Mouse (Mus musculus) naive thymus-derived CD4-positive, alpha-beta T cell, adult 2 months (primary cell): ENCODE data around the gene Ap1g2.

ENCODE experiments used
- DNase-seq: peaks from one replicate; pipeline ENCODE4 v3.0.0-alpha.2; 2011; ENCODE audit warnings: low read depth

Gene Ap1g2

DNA sequence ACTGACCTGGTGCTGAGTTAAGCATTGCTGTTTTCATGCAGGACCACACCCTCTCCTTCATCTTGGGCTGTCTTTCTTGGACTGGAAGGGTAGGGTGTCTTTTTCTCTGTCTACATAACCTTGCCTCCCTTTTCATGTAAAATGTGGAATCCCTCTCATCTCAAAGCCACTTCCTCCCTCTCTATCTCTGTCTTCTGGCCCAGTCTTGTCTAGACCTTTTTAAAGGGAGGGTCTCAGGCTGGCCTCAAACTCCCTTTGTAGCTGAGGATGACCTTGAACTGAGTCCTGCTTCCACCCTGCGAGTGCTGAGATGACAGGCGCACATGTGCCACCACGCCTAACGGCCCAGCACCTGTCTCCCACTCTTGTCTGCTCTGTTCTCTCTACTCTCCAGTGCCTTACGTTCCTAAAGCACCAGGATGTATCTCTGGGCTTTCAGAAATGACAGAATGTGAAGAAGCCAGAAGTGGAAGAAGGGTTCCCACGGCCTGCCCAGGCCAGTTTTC is 20.3 kb downstream of the Ap1g2 start:
- DNase-seq = peak; percentile 40

DNA sequence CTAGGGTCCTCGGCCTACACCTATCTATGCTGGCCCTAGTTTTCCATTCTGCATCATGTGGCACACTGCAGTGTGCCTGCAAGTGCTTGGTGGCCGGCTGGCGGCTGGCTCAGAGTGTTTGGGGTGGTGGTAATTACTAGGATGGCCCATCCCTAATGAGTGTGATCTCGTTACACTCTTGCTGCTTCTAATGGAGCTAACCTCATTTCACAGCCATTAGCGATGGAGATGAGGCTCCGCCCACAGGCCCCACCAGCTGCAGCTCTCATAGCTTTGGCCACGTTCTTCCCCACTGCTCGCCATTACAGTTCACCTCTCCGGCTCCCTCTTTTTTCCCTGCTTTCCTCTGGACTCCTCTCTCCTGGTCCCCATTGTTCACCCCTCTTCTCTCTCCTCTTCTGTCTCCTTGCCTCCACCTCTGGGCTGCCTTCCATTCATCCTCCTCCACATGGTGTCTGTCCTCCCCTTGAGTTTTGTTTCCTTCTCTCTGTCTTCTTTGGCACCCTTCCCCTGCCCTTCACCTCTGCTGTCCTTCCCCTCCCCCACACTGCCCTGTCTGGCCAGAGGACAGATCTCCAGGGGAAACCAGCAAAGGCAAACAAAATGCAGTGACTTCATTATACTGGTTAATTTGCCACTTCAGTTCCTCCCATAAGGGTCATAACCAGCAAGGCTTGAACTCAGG is 20.9 kb downstream of the Ap1g2 start:
- no peak for DNase-seq

DNA sequence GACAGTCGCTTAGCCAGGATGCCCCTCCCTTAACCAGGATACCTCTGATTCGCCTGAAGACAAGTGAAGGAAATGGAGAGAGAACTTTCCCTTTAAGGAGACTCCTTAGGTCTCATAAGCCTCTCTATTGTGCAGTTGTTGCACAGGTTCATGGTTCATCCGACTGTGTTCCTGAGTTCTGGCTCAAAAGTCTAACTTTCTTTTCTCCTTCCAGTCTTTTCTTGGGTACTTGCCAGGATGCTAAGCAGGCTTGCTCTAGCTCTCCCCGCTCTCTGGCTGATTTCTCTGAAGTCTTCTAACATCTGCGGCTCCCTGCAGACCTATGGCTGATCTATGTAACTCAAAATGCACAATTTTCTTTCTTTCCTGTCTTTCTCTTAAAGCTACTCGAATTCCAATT is 22.9 kb downstream of the Ap1g2 start:
- no peak for DNase-seq

DNA sequence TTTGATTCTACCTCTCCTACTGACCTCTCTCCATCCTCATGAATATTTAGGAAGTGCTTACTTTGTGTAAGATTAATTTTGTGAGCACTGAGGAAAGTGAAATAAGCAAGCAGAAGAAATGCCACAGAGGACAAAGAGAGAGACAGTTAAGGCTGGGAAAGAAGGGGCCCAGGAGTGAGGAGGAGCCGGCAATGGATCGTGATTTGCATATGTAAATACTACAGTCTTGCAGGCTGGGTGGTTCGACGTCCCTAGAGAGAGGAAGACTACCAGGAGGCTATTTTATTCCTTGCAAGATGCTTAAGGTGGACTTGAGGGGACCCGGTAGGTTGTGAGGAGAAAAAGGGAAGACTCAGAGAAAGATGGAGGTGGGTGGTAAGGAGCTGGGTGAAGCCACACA is 25.3 kb downstream of the Ap1g2 start:
- no peak for DNase-seq

DNA sequence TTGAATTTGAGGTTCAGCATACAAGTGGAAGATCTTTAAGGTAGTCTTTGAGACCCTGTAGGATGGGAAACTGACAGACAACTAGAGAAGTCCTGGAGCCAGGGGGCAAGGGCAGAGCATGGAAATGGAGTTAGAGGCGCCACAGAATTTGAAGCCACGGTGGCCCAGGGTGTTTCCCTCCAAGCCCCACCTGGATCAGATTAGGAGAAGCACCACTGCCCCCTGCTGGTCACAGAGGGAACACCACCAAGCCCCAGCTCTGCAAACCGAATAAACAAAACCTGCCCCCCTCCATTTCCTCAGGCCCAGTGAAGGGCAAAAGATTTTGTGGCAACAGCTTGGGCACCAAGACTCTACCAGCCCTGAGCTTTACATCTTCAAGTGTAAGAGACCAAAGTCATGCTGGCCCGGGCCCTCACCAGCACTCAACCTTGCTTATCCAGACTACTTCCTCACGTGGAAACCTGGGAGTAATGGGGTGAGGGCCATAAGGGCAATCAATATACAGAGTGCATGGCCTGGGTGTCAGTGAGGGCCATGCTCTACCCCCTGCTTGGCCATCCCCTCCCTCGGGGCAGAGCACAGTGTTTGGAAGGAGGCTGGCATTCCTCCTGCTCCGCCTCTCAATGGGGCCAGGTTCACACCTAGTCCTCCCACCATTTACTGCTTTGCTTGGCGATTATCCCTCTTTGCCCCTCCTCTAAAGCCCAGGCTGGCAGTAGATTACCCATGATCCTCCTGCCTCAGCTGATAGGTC is 27.0 kb downstream of the Ap1g2 start:
- DNase-seq = peak; percentile 88

DNA sequence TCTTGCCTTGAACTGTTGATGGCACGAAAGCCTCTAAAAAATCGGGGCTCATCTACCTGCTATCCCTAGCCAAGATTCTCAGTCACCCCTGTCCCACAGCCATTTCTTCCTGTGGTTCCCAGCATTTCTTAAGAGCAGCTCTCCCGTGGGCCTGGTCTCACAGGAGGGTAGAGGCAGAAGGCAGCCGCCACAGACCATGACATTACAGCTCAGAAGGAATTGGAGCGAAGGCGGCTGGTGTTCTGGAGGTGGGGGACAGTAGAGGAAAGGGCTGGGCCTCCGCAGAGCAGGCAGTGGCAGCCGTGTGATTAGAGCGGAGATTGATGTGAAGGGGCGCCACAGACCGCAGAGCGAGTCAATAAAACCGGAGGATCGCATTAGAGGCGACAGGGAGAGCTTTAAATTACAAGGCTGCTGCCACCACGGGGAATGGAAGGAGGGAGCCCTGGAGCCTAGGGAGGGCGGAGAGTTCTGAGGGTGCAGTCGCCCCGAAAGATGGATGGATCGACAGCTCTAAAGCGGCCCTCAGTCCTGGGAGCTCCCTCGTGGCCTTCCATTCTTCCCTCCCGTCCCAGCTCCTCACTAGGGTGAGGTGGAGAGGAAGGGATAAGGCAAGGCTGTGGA is 27.9 kb downstream of the Ap1g2 start:
- DNase-seq = no peak

DNA sequence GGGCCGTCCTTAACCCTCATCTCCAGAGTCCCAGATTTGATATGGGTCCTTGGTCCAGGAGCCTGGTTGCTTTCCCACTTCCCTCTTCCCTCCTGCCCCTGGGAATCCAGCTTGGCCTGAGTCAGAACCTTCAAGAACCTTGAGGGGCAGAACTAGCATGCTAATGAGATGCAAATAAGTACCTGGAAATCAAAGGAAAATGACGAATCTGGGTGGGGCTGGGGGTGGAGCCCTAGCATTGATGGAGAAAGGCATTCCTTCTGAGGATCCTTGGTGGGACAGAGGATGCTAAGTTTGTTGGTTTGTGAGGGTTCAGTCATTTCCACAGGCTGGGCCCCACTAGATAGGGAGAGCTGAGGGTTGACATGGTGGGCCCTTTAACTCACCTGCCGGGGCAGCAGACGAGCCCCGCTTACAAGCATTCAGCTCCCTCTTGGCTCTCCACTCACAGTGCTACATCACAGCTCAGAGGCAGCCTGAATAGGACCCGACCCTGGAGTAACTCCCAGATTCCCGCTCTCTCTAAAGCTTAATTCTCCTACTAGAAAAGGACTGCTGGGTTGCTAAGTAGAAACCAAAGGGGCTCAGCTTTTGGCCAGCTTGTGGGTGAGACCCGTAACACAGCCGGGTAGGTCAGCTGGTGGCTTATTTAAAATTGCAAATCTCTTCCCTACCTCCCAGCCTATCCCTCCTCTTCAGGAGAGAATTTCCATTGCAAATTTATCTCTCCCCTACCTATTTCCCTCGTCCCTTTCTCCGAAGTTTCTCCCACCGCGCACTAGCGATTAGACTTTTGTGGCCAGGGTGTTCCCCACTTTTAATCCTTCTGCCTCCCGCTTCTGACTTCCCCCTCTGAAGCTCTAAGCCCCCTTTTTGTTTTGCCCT is 28.7 kb downstream of the Ap1g2 start:
- no peak for DNase-seq

DNA sequence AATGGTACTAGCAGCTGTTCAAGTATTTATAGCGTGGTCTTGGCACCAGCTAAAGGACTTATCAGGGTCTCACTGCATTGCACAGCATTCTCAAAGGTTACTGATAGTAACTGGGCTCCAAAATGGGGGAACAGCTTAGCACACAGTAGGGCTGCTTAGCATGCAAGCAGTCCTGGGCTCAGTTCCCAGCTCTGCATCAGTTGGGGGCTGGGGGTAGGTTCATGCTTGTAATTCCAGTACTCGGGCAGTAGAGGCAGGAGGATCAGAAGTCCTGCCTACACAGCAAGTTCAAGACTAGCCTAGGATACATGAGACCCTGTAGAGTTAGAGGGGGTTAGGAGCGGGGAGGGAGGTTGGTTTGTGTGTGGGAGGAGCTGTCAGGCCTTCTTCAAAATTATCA is 29.4 kb downstream of the Ap1g2 start:
- no peak for DNase-seq

DNA sequence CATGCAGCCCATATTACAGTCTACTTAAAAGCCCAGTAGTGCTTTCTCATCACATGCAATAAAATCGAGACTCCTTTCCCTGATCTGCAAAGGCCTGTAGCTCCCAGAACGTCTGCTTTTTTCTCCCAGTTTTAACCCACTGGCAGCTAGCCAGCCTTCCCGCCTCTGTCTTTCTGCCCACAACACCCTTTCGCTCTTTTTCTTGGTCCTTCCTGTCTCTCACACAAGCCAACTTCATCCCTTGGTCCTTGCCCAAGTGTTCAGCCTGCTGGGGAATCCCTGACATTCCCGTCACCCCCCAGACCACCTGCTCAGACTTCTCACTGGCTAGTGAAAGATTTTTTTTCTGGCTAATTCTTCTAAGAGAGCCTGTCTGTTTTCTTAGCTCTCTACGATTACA is 30.2 kb downstream of the Ap1g2 start:
- DNase-seq = no peak

DNA sequence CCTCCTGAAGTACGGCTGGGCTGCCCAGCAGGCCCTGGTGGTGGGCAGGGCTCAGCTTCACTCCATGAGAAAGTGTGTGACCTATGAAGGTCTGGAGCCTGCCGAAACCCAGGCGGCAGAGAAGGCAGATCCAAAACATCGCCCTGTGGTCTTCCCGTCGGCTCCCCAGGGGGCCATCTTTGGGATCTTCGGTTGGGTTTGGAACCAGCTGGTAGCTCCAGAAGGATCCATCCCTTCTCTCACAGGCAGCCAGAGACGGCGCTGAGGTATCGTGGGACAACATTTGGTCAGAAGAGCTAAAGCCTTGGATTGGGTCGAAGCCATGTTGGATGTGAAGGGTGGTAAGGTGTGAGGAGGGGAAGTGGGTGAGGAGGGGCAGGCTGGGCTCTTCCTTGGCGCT is 32.0 kb downstream of the Ap1g2 start:
- no peak for DNase-seq

DNA sequence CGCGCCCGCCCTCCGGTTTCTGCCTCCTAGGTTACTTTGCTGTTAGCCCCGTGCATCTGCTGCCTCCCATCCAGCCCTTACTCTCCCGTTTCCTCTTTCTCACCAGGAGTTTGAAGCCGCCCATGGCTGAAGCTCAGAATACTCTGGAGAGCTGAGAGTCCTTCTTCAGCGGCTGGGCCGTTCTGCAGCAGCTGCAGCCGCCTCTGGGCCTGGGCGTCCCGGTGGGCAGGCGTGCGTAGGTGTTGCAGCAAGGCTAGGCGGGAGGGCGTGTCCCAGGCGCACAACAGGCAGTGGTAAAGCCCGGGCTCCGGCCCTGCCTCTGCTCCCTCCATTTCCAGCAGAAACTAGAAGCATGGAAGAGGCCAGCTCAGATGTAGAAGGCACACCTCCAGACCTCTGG is 34.6 kb downstream of the Ap1g2 start:
- no peak for DNase-seq

DNA sequence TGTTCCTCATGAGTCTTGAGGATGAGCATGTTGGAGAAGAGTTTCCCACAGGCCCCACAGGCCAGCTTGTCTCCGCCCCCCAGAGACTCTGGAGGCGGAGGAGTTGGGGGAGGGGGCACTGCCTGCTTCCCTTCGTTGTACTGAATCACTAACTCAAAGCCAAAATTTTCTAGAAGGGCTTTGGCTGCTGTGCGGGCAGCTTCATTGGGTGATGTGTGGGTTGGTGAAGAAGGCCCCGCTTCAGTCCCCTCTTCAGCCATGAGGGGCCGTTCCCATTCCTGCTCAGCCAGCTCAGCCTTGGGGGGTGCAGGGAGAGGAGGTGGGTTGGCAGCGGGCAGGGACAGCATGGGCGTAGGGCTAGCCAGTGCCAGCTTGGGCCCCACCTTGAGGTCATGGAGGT is 40.4 kb downstream of the Ap1g2 start:
- DNase-seq = no peak

DNA sequence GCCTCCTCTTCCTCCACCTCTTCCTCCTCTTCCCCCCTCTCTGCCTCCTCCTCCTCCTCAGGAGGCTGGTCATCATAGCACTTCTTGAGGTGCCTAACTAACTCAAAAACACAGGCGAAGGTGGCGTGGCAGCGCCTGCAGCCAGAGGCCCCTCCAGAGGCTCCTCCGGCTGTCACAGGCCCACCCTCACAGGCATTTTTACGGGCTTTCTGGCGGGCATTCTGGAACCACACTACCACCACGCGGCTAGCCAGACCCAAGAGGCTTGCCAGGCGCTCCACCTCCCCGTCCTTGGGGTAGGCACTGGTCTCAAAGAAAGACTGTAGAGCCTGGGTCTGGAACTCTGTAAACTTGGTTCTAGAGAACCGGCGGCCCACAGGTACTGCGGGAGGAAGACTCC is 41.0 kb downstream of the Ap1g2 start:
- DNase-seq = no peak

DNA sequence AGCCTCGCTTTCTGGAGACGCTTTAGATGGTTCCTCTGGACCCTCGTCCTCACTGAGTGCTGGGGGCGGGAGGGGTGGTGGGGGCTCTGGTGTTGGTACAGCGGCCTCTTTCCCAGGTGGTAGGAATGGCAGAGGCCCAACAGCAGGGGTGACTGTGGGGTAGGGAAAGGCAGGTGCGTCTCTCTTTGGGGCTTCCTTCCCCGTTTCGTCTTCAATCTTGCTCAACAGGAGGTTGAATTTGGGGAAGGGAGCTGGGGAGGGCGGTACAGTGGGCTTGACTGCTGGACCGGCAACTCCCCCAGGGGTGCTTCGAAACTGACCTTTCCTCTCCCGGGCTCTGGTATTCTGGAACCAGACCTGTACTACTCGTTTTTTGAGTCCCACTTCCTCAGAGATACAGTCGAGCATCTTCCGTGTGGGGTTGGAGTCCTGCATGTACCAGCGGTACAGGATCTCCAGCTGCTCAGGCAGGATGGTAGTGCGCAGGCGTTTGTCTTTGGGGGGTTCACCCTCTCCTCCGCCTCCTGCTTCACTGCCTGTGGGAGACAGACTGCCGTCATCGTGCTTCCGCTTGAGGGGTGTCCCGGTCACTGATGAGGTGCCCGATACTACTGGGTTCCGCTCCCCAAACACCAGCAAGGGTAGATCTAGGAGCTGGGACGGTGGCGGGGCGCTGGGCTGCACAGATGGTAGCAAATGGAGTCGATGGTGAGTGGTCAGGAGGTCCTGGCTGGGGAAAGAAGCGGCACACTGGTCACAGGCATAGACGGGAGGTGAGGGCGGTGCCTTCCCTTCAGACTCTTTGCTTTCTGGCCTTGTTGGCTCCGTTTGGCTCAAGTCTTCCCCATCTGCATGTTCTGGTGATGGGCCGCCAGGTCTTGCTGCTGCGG is 41.7 kb downstream of the Ap1g2 start:
- no peak for DNase-seq

DNA sequence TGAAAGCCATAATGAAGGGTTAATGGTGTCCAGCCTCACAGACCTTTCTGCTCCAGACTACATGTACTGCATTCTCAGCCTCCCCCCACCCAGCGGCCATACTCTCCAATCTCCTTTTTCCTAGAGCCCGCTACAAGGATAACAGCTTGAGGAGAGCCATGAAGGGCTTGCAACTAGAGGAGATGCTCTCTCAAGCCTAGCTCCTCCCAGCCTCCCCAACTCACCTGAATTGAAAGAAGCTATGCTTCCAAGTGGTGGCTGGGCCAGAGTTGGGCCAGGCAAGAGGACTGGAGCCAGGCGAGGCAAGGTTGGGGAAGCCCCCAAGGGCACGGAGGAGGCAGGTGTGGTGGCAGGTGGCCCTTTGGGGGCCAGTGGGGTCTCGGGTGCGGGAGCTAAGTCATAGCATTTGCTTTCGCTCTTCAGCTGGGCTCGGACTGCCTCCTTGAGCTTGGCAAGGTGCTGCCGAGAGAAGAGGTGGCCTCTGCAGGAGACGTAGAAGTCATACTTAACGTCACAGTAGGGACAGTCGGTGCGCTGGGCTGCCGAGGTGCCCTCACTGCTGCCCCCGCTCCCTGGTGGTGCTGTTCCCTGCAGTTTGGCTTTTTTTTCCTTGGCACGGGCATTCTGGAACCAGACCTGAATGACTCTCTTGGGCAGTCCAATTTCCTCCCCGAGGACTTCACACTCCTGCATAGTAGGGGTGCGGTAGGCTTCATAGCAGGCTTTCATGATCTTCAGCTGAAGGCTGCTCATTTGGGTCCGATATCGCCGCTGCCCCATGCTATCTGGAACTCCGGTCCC is 42.6 kb downstream of the Ap1g2 start:
- DNase-seq = no peak

DNA sequence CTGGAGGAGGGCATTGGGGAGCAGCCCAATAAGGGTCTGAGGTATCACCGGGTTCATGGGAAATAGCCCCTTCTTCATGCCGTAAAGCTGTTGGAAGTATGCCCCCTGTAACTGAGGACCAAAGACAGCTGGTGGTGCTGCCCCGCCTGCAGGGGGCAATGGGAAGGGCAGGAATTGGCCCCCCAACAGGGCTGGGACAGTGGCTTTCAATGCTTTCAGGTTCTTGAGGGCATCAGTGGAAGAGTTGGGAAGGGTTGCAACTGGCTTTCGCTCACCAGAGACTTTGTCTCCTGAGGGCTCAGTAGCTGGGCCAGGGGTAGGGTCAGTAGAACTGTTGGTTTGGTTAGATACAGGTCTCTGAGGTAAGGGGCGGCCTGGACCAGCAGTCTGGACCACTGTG is 43.3 kb downstream of the Ap1g2 start:
- no peak for DNase-seq

DNA sequence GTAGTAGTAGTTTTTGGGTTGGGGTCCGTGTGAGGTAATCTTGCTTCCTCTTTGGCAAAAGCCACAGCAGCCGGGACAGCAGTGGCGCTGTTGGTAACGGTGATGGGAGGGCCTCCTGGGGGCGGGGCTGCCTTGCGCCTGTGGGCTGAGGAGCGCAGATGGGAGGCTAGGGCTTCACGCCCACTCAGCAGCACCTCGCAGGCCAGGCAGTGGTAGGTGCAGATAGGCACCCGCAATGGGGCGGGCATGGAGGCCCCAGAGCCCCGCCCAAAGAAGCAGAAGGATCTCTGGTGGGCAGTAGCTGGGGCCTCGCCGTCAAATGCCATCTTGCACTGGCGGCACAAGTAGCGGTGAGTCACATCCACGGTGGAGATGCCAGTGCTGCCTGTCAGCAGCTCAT is 43.8 kb downstream of the Ap1g2 start:
- peak; percentile 16 for DNase-seq

DNA sequence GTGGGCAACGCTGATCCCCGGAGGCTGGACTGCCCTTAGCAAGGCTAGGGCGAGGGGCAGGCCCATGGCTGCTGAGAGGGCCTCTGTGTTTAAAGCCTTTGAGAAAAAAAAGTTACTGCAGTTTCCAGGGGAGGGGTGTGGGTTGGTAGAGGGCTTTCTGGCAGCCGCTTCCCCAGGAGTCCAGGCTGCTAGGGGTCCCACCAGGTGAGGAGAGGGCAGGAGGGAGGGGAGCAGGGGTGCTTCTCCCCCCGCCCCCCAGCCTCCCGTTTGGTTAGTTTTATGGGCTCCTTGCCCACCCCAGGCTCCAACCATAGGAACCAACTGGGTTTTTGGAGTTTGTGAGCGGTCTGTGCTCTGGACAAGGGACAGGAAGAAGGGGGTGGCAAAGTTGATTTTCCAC is 44.5 kb downstream of the Ap1g2 start:
- DNase-seq = no peak

DNA sequence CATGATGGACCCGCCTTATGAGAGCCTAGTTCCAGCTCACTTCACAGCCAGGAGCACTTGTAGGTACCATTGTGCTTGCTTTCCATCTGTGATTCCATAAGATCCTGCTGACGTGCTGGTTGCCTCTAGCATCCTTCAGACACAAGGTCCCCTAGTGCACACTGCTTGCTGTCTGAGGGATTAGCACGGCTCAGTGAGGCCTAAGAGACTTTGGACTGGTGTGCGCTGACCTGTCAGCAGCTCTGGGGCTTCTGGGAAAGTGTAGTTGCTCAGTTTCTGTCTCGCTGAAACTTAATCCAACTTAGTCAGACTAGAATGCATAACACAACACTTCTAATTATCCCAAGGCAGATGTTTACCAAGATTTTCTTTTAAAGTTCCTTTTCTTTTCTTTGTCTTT is 46.5 kb downstream of the Ap1g2 start:
- DNase-seq = no peak

DNA sequence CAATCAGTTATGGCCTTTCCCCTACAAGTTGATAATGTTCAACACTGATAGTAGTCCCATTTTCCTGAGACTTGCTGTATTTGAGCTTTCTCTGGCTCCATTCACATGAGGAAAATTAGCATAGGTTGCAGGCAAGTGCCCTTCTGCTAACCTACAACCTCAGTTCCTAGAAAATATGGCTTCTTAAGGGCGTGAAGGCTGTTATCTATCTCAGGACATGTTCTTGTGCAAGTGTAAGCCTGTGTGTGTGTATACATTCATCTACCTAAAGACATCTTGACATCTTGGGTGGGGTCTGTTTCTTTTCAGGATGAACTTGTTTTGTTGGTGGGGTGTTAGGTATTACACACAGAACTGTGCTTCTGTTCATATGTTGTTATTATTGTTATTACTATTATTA is 47.4 kb downstream of the Ap1g2 start:
- DNase-seq = no peak
